Mouse (Mus musculus) mammary gland, adult 2 months (tissue): ENCODE data around the gene Rad51b. TPM values are rescaled to one million over a fixed set of nuclear protein-coding genes. Genes with fewer than 3 reads are reported as not detected.

Experiments used
- polyA plus RNA-seq: library from polyadenylated mRNA; depleted of rRNA; stranded (reverse); fragments of >200 nt; gene quantifications from 2 replicates; pipeline ENCODE4 v1.2.3, GENCODE M21; 2012; ENCODE audit warnings: low replicate concordance; rRNA removed

The Rad51b gene
- 0.78 and 0.85 TPM in 2 replicates for polyA plus RNA-seq

DNA sequence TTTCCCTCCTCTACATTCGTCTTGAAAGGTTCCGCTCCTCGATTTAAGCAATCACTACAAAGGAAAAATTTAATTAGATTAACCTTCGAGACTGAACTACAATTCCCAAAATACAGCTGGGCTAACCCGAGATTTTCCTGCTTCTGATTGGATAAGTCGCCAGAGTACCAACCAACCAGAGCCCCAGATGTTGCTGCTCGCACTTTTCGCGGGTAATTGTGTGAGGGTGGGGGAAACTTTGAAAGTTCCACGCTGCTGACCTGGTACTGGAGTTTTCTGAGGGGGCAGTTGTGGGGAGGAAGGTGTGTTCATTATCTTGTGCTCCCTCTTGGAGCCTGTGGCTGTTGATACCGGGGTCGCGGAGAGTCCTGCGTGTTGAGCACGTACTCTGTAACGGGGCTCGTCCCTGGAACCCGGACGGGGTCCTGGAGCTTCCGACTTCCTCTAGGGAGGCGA is at the start of gene Rad51b:
TSS of gene Rad51b (plus strand) at position 162 of the 456 bp plus-strand sequence.

DNA sequence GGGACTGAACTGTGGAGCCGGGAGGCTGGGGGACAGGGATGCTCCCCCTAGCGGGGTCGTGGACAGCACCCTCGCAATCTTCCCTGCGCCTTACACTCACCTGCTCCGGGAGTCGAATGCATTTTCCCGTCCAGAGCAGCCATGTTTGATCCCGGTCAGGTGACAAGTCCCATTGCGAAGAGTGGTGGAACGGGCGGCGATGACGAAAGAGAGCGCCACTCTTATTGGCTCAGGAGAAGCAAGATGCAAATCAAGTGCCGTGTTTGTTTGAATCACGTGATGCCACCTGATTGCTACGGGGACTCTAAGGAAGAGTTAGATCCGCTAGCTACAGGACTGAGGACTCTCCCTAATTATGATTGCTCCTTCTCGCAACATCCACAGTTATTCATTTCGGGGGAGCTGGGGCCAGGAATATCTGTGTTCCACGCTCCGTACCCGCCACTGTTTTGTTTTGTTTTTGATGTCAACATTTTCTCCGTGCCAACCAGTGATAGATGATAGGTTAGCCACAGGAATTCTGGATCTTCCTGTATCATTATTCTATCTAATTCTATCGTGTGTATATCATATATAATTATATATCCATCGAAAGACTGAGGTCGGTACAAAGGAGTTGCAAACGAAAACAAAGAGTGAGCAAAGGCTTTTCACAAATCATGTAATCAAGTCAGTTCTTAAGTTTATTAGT is 811 bp upstream of the Rad51b start, which contains the start of gene Zfyve26:
TSS of gene Zfyve26 (minus strand) at position 179 of the 691 bp plus-strand sequence.

Other genes starting within 250 kb of the Rad51b start
- 12.2 and 19.1 TPM in 2 replicates for gene Pigh, start 207.6 kb upstream of the Rad51b start, polyA plus RNA-seq
- gene Arg2, start 166.5 kb upstream of the Rad51b start, polyA plus RNA-seq: 7.4 and 14.7 TPM in 2 replicates
- 29.1 and 48.9 TPM in 2 replicates for gene Vti1b, start 124.6 kb upstream of the Rad51b start, polyA plus RNA-seq
- 7.2 and 16.5 TPM in 2 replicates for gene Rdh11, start 105.0 kb upstream of the Rad51b start, polyA plus RNA-seq
- 2.2 and 4.0 TPM in 2 replicates for gene Rdh12, start 88.4 kb upstream of the Rad51b start, polyA plus RNA-seq
- 22.2 and 28.9 TPM in 2 replicates for gene Zfyve26, start 978 bp upstream of the Rad51b start, polyA plus RNA-seq